Mouse (Mus musculus): Measurements from ENCODE around the gene Rag2. TPM values are rescaled to one million over a fixed set of nuclear protein-coding genes. Genes with fewer than 3 reads are reported as not detected.

Gene Rag2
- polyA plus RNA-seq, 1 experiment = not detected

- Histone ChIP-seq H3K4me1 (ENCODE audit: control insufficient read depth, insufficient read depth, low read length) (no peaks in the 10 kb centered on the region), H3K27ac (ENCODE audit: insufficient read depth, low read length) (no peak overlapping the region), H3K4me3 (ENCODE audit: insufficient read depth, low read length) (no peak overlapping the region)
- TF ChIP-seq CTCF (IDR thresholded peaks at IDR 0.05; ENCODE audit: borderline replicate concordance, insufficient read depth, low read length) (no peak), POLR2A (IDR thresholded peaks at IDR 0.05; ENCODE audit: low read depth, low read length) (no peak)
Observed at GRCm38 (mm10) chr2:101597186-101597585, 27.3 kb upstream of the Rag2 start.

DNA sequence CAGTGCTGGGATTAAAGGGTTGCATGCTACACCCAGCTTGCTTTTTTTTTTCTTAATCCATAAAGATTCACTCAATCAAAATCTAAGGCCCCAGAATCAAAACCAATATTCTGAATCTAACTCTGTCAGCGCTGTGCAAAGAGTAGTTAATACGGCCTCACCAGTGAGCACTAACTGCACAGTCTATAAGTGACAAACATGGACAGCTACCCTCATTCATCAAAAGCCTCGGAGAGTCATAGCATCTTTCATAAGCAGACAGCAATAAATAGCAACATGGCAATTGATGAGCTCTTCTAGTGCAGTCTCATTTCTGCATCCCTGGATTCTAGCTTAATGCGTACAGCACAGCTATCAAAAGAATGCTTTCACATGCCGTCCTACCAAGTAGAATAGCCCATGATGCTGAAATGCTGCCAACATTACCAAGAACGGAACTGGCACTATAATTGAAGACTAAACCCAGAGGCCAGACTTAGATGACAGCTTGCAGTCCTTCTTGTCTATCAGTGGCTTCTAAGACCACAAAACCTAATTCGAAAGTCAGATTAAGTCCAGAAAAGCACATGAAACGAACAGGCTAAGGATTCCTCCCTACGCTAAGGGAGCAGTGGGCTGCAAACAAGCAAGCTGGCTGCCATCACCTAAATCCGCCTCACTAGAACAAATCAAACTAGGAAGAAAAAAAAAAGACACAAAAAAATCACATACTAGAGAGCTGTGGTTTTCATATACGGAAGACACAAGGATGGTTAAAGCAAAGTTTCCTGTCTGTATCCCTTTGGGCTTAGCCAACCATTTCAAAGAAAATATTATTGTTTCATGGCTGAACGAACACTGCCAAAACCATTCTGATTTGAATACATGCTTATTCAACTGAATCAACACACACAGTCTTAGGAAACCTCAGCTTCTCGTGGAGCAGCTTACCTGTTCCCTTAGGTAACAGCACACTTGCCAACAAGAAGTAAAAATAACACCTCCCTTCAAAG is 26.0 kb upstream of the Rag2 start:
- no peak for TF ChIP-seq CTCF (IDR thresholded peaks at IDR 0.05; ENCODE audit: borderline replicate concordance, insufficient read depth, low read length)
- Histone ChIP-seq H3K4me3 (ENCODE audit: insufficient read depth, low read length) (no peak overlapping the region), H3K27ac (ENCODE audit: insufficient read depth, low read length) (no peak overlapping the region), H3K4me1 (ENCODE audit: control insufficient read depth, insufficient read depth, low read length) (no peaks in the 10 kb centered on the region)

DNA sequence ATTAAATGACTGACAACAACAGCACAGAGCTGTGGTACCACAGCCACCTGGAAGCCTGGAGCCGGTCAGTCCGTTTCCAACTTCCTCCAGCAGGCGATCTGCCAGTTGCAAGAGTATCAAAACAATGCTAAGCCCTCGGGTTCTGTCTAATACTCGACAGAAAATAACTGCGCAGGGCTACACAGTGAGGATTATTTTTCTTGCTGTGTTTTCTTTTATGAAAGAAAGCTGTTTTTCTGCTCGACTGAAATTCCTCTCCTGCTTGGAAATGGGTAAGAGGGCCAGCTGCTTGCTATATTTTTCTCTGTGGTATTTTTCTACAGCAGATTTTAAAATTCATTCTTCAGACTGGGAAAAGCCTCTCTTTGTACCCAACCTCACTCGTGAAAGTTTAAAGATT is 23.8 kb upstream of the Rag2 start:
- Histone ChIP-seq H3K4me3 (ENCODE audit: insufficient read depth, low read length) (no peak overlapping the region), H3K27ac (ENCODE audit: insufficient read depth, low read length) (no peak overlapping the region), H3K4me1 (ENCODE audit: control insufficient read depth, insufficient read depth, low read length) (no peaks in the 10 kb centered on the region)
- TF ChIP-seq POLR2A (IDR thresholded peaks at IDR 0.05; ENCODE audit: low read depth, low read length) (no peak), CTCF (IDR thresholded peaks at IDR 0.05; ENCODE audit: borderline replicate concordance, insufficient read depth, low read length) (no peak)

DNA sequence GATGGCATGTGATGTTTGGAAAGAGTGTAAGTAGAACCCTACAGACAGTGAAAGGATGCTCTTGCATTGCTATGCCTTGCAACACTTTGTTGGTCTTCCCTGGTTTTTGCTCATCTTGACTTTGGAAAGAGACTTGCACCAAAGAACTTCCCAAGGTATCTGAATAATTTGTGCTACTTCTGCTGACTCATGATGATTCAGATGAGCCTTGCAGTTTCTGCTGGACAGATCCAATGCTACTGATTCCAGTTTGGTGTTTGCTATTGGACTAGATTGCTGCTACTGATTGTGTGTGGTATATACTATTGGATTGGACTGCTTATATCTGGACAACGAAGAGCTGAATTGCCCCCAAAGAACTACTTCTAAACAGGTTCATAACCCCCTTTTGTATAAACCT is 21.4 kb upstream of the Rag2 start:
- Histone ChIP-seq H3K4me1 (ENCODE audit: control insufficient read depth, insufficient read depth, low read length) (no peaks in the 10 kb centered on the region), H3K4me3 (ENCODE audit: insufficient read depth, low read length) (no peak overlapping the region), H3K27ac (ENCODE audit: insufficient read depth, low read length) (no peak overlapping the region)
- TF ChIP-seq CTCF (IDR thresholded peaks at IDR 0.05; ENCODE audit: borderline replicate concordance, insufficient read depth, low read length) = no peak
- no peak for TF ChIP-seq POLR2A (IDR thresholded peaks at IDR 0.05; ENCODE audit: low read depth, low read length)

DNA sequence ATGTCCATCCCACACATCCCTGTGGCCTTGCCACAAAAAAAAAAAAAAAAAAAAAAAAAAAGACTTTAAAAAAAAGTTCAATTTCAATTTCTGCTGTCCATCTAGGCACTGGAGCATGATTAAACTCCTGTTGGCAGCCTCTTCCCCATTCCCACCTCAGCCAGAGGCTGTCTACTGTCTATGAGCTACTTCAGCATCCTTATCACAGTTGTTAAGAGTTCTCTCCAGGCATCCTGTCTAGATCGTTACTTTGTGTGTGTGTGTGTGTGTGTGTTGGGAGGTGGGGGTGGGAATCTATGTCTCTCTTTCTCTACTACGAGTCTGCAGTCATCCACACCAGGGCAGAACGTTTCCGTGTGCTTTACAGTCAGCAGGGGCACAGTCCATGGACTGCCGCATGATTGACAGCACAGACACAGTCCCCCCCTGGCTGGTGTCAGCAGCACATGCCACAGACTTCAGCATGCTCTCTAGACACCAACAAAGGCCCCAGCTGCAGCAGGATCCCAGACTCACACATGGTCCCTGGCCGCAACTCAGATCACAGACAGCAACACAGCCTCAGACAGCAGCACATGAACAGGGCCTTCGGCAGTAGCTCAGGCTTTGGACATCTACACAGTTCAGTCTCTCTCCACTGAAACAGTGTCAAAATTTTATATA is 16.2 kb upstream of the Rag2 start:
- no peak overlapping the region for H3K27ac ChIP-seq (ENCODE audit: insufficient read depth, low read length)
- H3K4me3 ChIP-seq (ENCODE audit: insufficient read depth, low read length) = no peak overlapping the region
- TF ChIP-seq CTCF (IDR thresholded peaks at IDR 0.05; ENCODE audit: borderline replicate concordance, insufficient read depth, low read length) (no peak), POLR2A (IDR thresholded peaks at IDR 0.05; ENCODE audit: low read depth, low read length) (no peak)

DNA sequence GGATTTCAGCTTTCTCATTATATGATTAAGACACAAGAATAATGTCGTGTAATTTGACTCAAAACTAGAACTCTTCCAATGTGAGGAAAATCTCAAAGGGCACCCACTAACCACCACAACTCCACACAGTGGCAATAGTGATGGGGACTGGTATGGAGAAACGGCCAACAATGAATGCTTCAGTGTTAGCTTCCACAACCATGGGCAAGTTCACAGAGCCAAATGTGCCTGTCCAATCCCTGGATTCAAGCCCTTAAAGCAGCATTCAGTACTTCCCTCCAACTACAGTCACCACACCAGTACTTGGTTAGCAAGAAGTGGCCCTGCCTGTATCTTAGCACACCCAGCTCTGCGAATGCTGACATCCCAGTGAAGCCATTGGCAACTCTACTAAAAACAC is 13.7 kb upstream of the Rag2 start:
- H3K4me1 ChIP-seq (ENCODE audit: control insufficient read depth, insufficient read depth, low read length) = no peaks in the 10 kb centered on the region
- TF ChIP-seq POLR2A (IDR thresholded peaks at IDR 0.05; ENCODE audit: low read depth, low read length) = no peak
- TF ChIP-seq CTCF (IDR thresholded peaks at IDR 0.05; ENCODE audit: borderline replicate concordance, insufficient read depth, low read length) = no peak

More for the DNA sequence above, 16.2 kb upstream of the Rag2 start:
- no peaks in the 10 kb centered on the region for H3K4me1 ChIP-seq (ENCODE audit: control insufficient read depth, insufficient read depth, low read length)

DNA sequence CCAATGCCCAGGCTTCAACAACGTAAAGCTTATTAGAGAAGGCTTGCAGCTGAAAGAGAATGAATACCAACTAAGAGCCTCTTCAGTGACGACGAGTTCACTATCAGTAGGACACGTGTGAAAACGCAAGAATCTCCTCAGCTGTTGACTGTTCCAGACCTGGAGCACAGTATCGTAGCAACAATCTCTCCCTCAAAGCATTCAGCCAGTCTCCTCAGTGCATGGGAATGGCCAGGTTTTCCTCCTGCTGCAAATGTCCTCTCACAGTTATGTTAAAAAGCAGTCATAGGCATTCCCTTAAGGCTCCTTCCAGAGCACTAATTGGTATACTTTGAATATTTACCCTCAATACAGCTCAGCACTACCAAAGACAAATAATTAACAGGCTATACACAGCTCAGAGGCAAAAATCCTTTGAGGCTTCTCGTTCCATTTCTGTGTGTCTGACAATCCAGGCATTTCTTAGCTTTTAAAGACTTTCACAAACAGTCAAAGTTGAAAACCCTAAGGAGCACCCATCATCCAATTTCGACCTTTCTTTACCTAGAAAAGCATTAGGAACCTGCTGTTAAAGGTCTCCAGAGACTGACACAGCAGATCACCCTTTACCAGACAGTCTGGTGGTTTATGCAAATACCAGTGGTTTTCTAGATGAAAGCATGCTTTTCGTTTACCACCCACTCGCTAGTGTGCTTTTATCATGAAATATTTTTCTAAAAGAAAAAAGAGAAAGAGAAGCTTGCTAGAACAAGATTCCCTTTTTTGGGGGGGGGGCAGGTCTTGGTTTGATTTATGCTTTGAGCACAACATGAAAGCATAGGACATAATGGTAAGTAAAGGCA is 8.8 kb upstream of the Rag2 start:
- TF ChIP-seq POLR2A (IDR thresholded peaks at IDR 0.05; ENCODE audit: low read depth, low read length) = no peak

More for the DNA sequence above, 13.7 kb upstream of the Rag2 start:
- Histone ChIP-seq H3K27ac (ENCODE audit: insufficient read depth, low read length) (no peak overlapping the region), H3K4me3 (ENCODE audit: insufficient read depth, low read length) (no peak overlapping the region)

DNA sequence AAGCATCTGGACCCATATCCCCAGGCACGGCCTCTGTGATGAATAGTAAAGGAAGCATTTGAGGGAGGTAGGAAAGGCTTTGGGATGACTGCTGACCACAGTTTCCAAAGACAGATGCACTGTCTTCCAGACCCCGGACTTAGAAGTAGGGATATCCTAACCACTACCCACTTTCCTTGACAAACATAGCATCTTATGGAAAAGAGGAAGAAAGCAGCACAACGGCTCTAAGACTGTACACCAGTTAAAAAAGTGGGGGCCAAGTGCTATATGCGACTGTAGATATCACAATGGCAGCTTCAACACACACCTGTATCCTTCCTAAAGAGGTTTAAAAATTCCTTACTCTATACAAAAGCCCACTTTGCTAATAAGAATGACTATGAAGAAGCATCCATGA is 6.1 kb upstream of the Rag2 start:
- Histone ChIP-seq H3K4me3 (ENCODE audit: insufficient read depth, low read length) (no peak overlapping the region), H3K4me1 (ENCODE audit: control insufficient read depth, insufficient read depth, low read length) (no peaks in the 10 kb centered on the region), H3K27ac (ENCODE audit: insufficient read depth, low read length) (no peak overlapping the region)
- TF ChIP-seq CTCF (IDR thresholded peaks at IDR 0.05; ENCODE audit: borderline replicate concordance, insufficient read depth, low read length) (no peak), POLR2A (IDR thresholded peaks at IDR 0.05; ENCODE audit: low read depth, low read length) (no peak)

More for the DNA sequence above, 8.8 kb upstream of the Rag2 start:
- H3K4me1 ChIP-seq (ENCODE audit: control insufficient read depth, insufficient read depth, low read length) = no peaks in the 10 kb centered on the region
- no peak overlapping the region for H3K27ac ChIP-seq (ENCODE audit: insufficient read depth, low read length)
- H3K4me3 ChIP-seq (ENCODE audit: insufficient read depth, low read length) = no peak overlapping the region

DNA sequence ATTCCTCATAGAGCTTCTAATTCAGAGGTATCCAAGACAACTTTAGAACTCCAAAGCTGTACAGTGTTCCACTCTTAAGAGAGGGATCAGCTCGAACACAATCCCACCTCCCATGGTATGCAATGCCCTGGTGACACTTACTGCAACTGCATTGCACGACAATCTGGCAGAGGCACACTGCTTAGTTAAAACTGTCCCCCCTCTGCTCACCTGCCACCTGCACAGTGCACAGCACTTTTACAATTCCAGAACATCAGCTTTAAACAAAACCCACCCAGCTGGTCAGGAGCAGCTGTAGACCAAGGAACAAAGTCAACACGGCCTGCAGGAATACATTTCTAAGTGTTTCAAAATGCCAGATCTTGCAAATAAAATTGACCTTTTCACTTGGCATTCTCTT is 3.6 kb upstream of the Rag2 start:
- TF ChIP-seq POLR2A (IDR thresholded peaks at IDR 0.05; ENCODE audit: low read depth, low read length) (no peak), CTCF (IDR thresholded peaks at IDR 0.05; ENCODE audit: borderline replicate concordance, insufficient read depth, low read length) (no peak)

More for the DNA sequence above, 3.6 kb upstream of the Rag2 start:
- Histone ChIP-seq H3K27ac (ENCODE audit: insufficient read depth, low read length) (no peak overlapping the region), H3K4me3 (ENCODE audit: insufficient read depth, low read length) (no peak overlapping the region), H3K4me1 (ENCODE audit: control insufficient read depth, insufficient read depth, low read length) (no peaks in the 10 kb centered on the region)

Data from embryonic fibroblast, embryonic 13.5 days (primary cell).